Mouse (Mus musculus): ENCODE measurements around the gene Smim23. TPM values are rescaled to one million over a fixed set of nuclear protein-coding genes. Genes with fewer than 3 reads are reported as not detected.
A peak's percentile ranks its signal among the peaks of the same experiment; 100 is the strongest.

Smim23 gene
- polyA plus RNA-seq, 1 experiment, result not detected

- Histone ChIP-seq H3K4me3 (ENCODE audit: insufficient read depth, low read depth, low read length) (no peak overlapping the region), H3K36me3 (ENCODE audit: control insufficient read depth, insufficient read depth, low read length) (no peaks in the 10 kb centered on the region), H3K27ac (ENCODE audit: insufficient read depth, low read depth, low read length) (no peak overlapping the region), H3K27me3 (replicated peaks; ENCODE audit: control insufficient read depth, insufficient read depth, low read length) (no peaks in the 10 kb centered on the region), H3K4me1 (ENCODE audit: control insufficient read depth, insufficient read depth, low read length) (no peaks in the 10 kb centered on the region)
- TF ChIP-seq POLR2A (IDR thresholded peaks at IDR 0.05; ENCODE audit: low read depth, low read length), result no peak
- TF ChIP-seq CTCF (conservative IDR thresholded peaks at IDR 0.05; ENCODE audit: insufficient read depth, insufficient read length, low read depth, low read length), result no peak
- WGBS, result 40% methylated on average over 8 of the region's 8 CpGs
- no peak for DNase-seq
These were observed 10.6 kb upstream of the Smim23 start for GRCm38 (mm10) chr11:32835022-32835421.

GRCm38 (mm10) chr11:32834367-32834918 lies 10.0 kb upstream of the Smim23 start:
- Histone ChIP-seq H3K4me3 (ENCODE audit: insufficient read depth, low read depth, low read length) (no peak overlapping the region), H3K36me3 (ENCODE audit: control insufficient read depth, insufficient read depth, low read length) (no peaks in the 10 kb centered on the region), H3K4me1 (ENCODE audit: control insufficient read depth, insufficient read depth, low read length) (no peaks in the 10 kb centered on the region), H3K27me3 (replicated peaks; ENCODE audit: control insufficient read depth, insufficient read depth, low read length) (no peaks in the 10 kb centered on the region), H3K27ac (ENCODE audit: insufficient read depth, low read depth, low read length) (no peak overlapping the region)
- 15% methylated on average over 13 of the region's 13 CpGs for WGBS
- DNase-seq, result no peak
- no peak for TF ChIP-seq CTCF (conservative IDR thresholded peaks at IDR 0.05; ENCODE audit: insufficient read depth, insufficient read length, low read depth, low read length)
- no peak for TF ChIP-seq POLR2A (IDR thresholded peaks at IDR 0.05; ENCODE audit: low read depth, low read length)

GRCm38 (mm10) chr11:32817566-32817965 lies 6.8 kb downstream of the Smim23 start:
- no peaks in the 10 kb centered on the region for H3K27me3 ChIP-seq (replicated peaks; ENCODE audit: control insufficient read depth, insufficient read depth, low read length)
- DNase-seq, result no peak

GRCm38 (mm10) chr11:32814286-32814685 lies 10.1 kb downstream of the Smim23 start:
- Histone ChIP-seq H3K4me1 (ENCODE audit: control insufficient read depth, insufficient read depth, low read length) (no peaks in the 10 kb centered on the region), H3K27ac (ENCODE audit: insufficient read depth, low read depth, low read length) (no peak overlapping the region), H3K27me3 (replicated peaks; ENCODE audit: control insufficient read depth, insufficient read depth, low read length) (no peaks in the 10 kb centered on the region), H3K4me3 (ENCODE audit: insufficient read depth, low read depth, low read length) (no peak overlapping the region), H3K36me3 (ENCODE audit: control insufficient read depth, insufficient read depth, low read length) (no peaks in the 10 kb centered on the region)
- no peak for TF ChIP-seq POLR2A (IDR thresholded peaks at IDR 0.05; ENCODE audit: low read depth, low read length)
- no peak for TF ChIP-seq CTCF (conservative IDR thresholded peaks at IDR 0.05; ENCODE audit: insufficient read depth, insufficient read length, low read depth, low read length)
- WGBS, result 77% methylated on average over 8 of the region's 8 CpGs
- no peak for DNase-seq

More at GRCm38 (mm10) chr11:32817566-32817965, 6.8 kb downstream of the Smim23 start:
- no peak overlapping the region for H3K4me3 ChIP-seq (ENCODE audit: insufficient read depth, low read depth, low read length)
- H3K27ac ChIP-seq (ENCODE audit: insufficient read depth, low read depth, low read length), result no peak overlapping the region
- H3K36me3 ChIP-seq (ENCODE audit: control insufficient read depth, insufficient read depth, low read length), result no peaks in the 10 kb centered on the region
- no peaks in the 10 kb centered on the region for H3K4me1 ChIP-seq (ENCODE audit: control insufficient read depth, insufficient read depth, low read length)
- 87% methylated on average over 12 of the region's 12 CpGs for WGBS
- no peak for TF ChIP-seq CTCF (conservative IDR thresholded peaks at IDR 0.05; ENCODE audit: insufficient read depth, insufficient read length, low read depth, low read length)
- no peak for TF ChIP-seq POLR2A (IDR thresholded peaks at IDR 0.05; ENCODE audit: low read depth, low read length)

GRCm38 (mm10) chr11:32809091-32809490 lies 15.3 kb downstream of the Smim23 start:
- no peaks in the 10 kb centered on the region for H3K4me1 ChIP-seq (ENCODE audit: control insufficient read depth, insufficient read depth, low read length)
- H3K27me3 ChIP-seq (replicated peaks; ENCODE audit: control insufficient read depth, insufficient read depth, low read length), result no peaks in the 10 kb centered on the region
- no peaks in the 10 kb centered on the region for H3K36me3 ChIP-seq (ENCODE audit: control insufficient read depth, insufficient read depth, low read length)
- H3K27ac ChIP-seq (ENCODE audit: insufficient read depth, low read depth, low read length), result no peak overlapping the region
- TF ChIP-seq CTCF (conservative IDR thresholded peaks at IDR 0.05; ENCODE audit: insufficient read depth, insufficient read length, low read depth, low read length) (no peak), POLR2A (IDR thresholded peaks at IDR 0.05; ENCODE audit: low read depth, low read length) (no peak)
- no peak for DNase-seq
- WGBS, result 68% methylated on average over 1 of the region's 1 CpGs
- H3K4me3 ChIP-seq (ENCODE audit: insufficient read depth, low read depth, low read length), result no peak overlapping the region

GRCm38 (mm10) chr11:32805958-32806357 lies 18.4 kb downstream of the Smim23 start:
- no peaks in the 10 kb centered on the region for H3K36me3 ChIP-seq (ENCODE audit: control insufficient read depth, insufficient read depth, low read length)
- WGBS, result 8% methylated on average over 2 of the region's 2 CpGs
- TF ChIP-seq POLR2A (IDR thresholded peaks at IDR 0.05; ENCODE audit: low read depth, low read length) (no peak), CTCF (conservative IDR thresholded peaks at IDR 0.05; ENCODE audit: insufficient read depth, insufficient read length, low read depth, low read length) (peak; percentile 47)
- H3K27ac ChIP-seq (ENCODE audit: insufficient read depth, low read depth, low read length), result no peak overlapping the region
- peak; percentile 31 for DNase-seq
- H3K4me1 ChIP-seq (ENCODE audit: control insufficient read depth, insufficient read depth, low read length), result no peaks in the 10 kb centered on the region
- no peaks in the 10 kb centered on the region for H3K27me3 ChIP-seq (replicated peaks; ENCODE audit: control insufficient read depth, insufficient read depth, low read length)
- no peak overlapping the region for H3K4me3 ChIP-seq (ENCODE audit: insufficient read depth, low read depth, low read length)

GRCm38 (mm10) chr11:32803658-32804057 lies 20.7 kb downstream of the Smim23 start:
- Histone ChIP-seq H3K4me3 (ENCODE audit: insufficient read depth, low read depth, low read length) (no peak overlapping the region), H3K4me1 (ENCODE audit: control insufficient read depth, insufficient read depth, low read length) (no peaks in the 10 kb centered on the region), H3K27ac (ENCODE audit: insufficient read depth, low read depth, low read length) (no peak overlapping the region), H3K36me3 (ENCODE audit: control insufficient read depth, insufficient read depth, low read length) (no peaks in the 10 kb centered on the region), H3K27me3 (replicated peaks; ENCODE audit: control insufficient read depth, insufficient read depth, low read length) (no peaks in the 10 kb centered on the region)
- WGBS, result 59% methylated on average over 4 of the region's 4 CpGs
- DNase-seq, result no peak
- no peak for TF ChIP-seq CTCF (conservative IDR thresholded peaks at IDR 0.05; ENCODE audit: insufficient read depth, insufficient read length, low read depth, low read length)
- no peak for TF ChIP-seq POLR2A (IDR thresholded peaks at IDR 0.05; ENCODE audit: low read depth, low read length)
